Comparison of ENCODE assay signal across 8 mouse cellular contexts in the genomic region with DNA sequence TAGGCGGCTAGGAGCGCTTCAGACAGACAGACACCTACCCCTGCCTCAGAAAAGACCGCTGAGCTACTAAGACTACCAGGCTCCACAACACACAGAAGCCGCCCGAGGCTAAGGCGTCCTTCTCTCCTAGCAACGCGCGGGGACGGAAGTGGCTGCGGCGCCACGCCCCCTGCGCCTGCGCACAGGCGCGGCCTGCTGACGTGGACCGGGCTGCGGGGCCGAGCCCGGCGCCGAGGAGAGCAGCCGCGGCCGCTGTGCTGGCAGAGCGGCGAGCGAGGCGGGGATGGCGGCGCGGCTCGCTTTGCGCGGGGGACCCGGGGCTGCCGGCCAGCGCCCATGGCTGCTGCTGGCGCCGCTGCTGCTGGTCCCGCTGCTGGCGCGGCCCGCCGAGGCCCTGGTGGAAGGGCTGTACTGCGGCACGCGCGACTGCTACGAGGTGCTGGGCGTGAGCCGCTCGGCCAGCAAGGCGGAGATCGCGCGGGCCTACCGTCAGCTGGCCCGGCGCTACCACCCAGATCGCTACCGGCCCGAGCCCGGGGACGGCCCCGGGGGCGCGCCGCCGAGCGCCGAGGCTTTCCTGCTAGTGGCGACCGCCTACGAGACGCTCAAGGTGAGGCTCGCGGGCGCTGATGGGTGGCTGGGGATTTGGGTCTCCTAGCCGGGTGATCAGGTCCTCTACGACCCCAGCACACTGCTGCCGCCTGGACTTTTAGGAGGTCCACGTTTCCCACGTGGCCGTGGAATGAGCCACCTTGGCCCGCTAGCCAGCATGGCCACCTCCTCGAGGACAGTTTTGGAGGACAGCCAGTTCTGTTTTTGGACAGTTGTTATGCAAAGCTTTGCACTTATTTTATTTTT. TPM values are rescaled to one million over a fixed set of nuclear protein-coding genes. Genes with fewer than 3 reads are reported as not detected.
DNase-seq lines count a peak whose midpoint lies in the region; ATAC-seq lines count a peak whose summit lies in the region.

TSS of gene Gm20503 (plus strand) at position 263 of the 858 bp plus-strand sequence.

- H3K4me3 ChIP-seq in megakaryocyte, embryonic 14.5 days (replicated peaks) = peak within 1 kb of the TSS; percentile 93

- DNase-seq in adrenal gland, adult (ENCODE audit: inconsistent age in 2 of 2, low spot score in 1 of 2) = peak; percentile 95 to 96
- DNase-seq in embryo, embryonic 10 days (ENCODE audit: low spot score) = peak; percentile 96
- DNase-seq in gastrocnemius, postnatal 10 days = peak; percentile 91
- peak; percentile 71 to 88 for DNase-seq in left cerebral cortex, adult 9 months (ENCODE audit: low spot score in 2 of 2)
- peak; percentile 87 to 91 for DNase-seq in right cerebral cortex, adult 2 months (ENCODE audit: low spot score in 2 of 2)
- peak; percentile 69 for DNase-seq in urinary bladder, postnatal 10 days (ENCODE audit: low spot score)

- ATAC-seq in inflammation-experienced regulatory T-cells, adult 6 months = peak; percentile 93

- peaks cover 3% of the 10 kb centered on the region for H3K27me3 ChIP-seq in megakaryocyte, embryonic 14.5 days (replicated peaks)

- peaks cover 50% of the 10 kb centered on the region for H3K4me1 ChIP-seq in megakaryocyte, embryonic 14.5 days

- no peaks in the 10 kb centered on the region for H3K9me3 ChIP-seq in megakaryocyte, embryonic 14.5 days

- H3K36me3 ChIP-seq in megakaryocyte, embryonic 14.5 days (replicated peaks; ENCODE audit: low read length) = no peaks in the 10 kb centered on the region

RNA-seq across cellular contexts. Expression of gene Gm20503, which starts in this region (rescaled TPM):
- 1 to 10 TPM in 1 of 2 experiments, not detected in 1; 1.3 TPM for total RNA-seq in gastrocnemius, postnatal 10 days (2021)
- polyA plus RNA-seq in inflammation-experienced regulatory T-cells, adult 6 months (2017; shearing (Covaris generic)) = not detected
- polyA plus RNA-seq in megakaryocyte, embryonic 14.5 days (2012; ENCODE audit: insufficient read depth, low replicate concordance) = not detected in 2 replicates

Comparison
In these comparisons a context has a peak if more than half of its experiments do, and no peak if none do; other contexts are left out.
1. Peak in every context shown above with its lines: DNase-seq, ATAC-seq and H3K4me3 ChIP-seq.
2. Peak in ATAC-seq in inflammation-experienced regulatory T-cells, adult 6 months; RNA of the gene not detected or under 1 TPM.